Mouse (Mus musculus) left cerebral cortex, adult 2 months (tissue): Measurements from ENCODE around the gene Tmem108. TPM values are rescaled to one million over a fixed set of nuclear protein-coding genes. Genes with fewer than 3 reads are reported as not detected.

Experiments used
- DNase-seq, 2 experiments: peaks; one replicate each; pipeline ENCODE4 v3.0.0; 2021 to 2022; ENCODE audit warnings: low spot score in 2 of 2, mixed read lengths in 1 of 2; ENCODE audit errors: extremely low spot score in 1 of 2
- H3K27ac ChIP-seq: fragments of 200-600 bp; 2 replicates; pipeline ENCODE4 v1.8.1; 2022
- H3K4me3 ChIP-seq: fragments of 200-600 bp; 2 replicates; pipeline ENCODE4 v1.8.1; 2022
- CTCF ChIP-seq: fragments of 200-600 bp; IDR thresholded peaks from 2 replicates; pipeline ENCODE4 v1.8.1; 2022; ENCODE audit warnings: antibody characterized with exemption, mild to moderate bottlenecking, moderate library complexity
- intact Hi-C: fragments of 180-260 bp; cut with DNase I; formaldehyde crosslinking; loops from one replicate; pipeline ENCODE4 v1.15.1; 2025
- total RNA-seq, 2 experiments: library from RNA; stranded (reverse); gene quantifications; 2 replicates each; pipeline ENCODE4 v1.2.3; 2021

The Tmem108 gene
- total RNA-seq, 2 experiments from 2014 or later, result 30.3 to 31.1 TPM

- no peak for TF ChIP-seq CTCF
- intact Hi-C loops, result no loop called here
- DNase-seq, result no peak
- H3K4me3 ChIP-seq, result no peak overlapping the region
- H3K27ac ChIP-seq, result no peak overlapping the region
Observed at GRCm38 (mm10) chr9:103443824-103444185, 317.8 kb downstream of the Tmem108 start.

GRCm38 (mm10) chr9:103443121-103443823 lies 318.4 kb downstream of the Tmem108 start:
- no peak overlapping the region for H3K27ac ChIP-seq
- TF ChIP-seq CTCF, result no peak
- peak in 1 of 2 experiments; percentile 13 for DNase-seq
- H3K4me3 ChIP-seq, result no peak overlapping the region
- intact Hi-C loops, result no loop called here

- Histone ChIP-seq H3K27ac (no peak overlapping the region), H3K4me3 (no peak overlapping the region)
- DNase-seq, result no peak
- intact Hi-C loops, result no loop called here
- no peak for TF ChIP-seq CTCF
Observed at GRCm38 (mm10) chr9:103440597-103440996, 321.0 kb downstream of the Tmem108 start.

GRCm38 (mm10) chr9:103437104-103437503 lies 324.5 kb downstream of the Tmem108 start:
- intact Hi-C loops, result no loop called here
- H3K4me3 ChIP-seq, result no peak overlapping the region
- TF ChIP-seq CTCF, result no peak
- no peak for DNase-seq
- H3K27ac ChIP-seq, result no peak overlapping the region

GRCm38 (mm10) chr9:103434116-103434515 lies 327.5 kb downstream of the Tmem108 start:
- peak; percentile 20 for TF ChIP-seq CTCF
- no peak for DNase-seq
- intact Hi-C loops, result no loop called here
- no peak overlapping the region for H3K27ac ChIP-seq
- no peak overlapping the region for H3K4me3 ChIP-seq

Other genes starting within 250 kb of the Tmem108 start
- gene Nphp3, start 240.7 kb upstream of the Tmem108 start, total RNA-seq, result 1 to 10 TPM; 7.9 to 8.3 TPM